Mouse (Mus musculus) heart, postnatal 10 days (tissue): Measurements from ENCODE around the gene Gm21988. TPM values are rescaled to one million over a fixed set of nuclear protein-coding genes. Genes with fewer than 3 reads are reported as not detected.

Experiments used
- DNase-seq, 2 experiments: peaks; one replicate each; pipeline ENCODE4 v3.0.0; 2021
- intact Hi-C: fragments of 180-260 bp; cut with DNase I; formaldehyde crosslinking; loops from one replicate; pipeline ENCODE4 v1.15.1; 2025
- total RNA-seq, 2 experiments: library from RNA; stranded (reverse); gene quantifications; 2 replicates each; pipeline ENCODE4 v1.2.3; 2021

Gene Gm21988
- total RNA-seq = 1 to 10 TPM; 3.3 to 3.4 TPM

- intact Hi-C loops = loop anchor here (5.0 kb wide), 1 partner anchor 143 kb away; no protein-coding TSS in a partner anchor
- peak; percentile 90 to 92 for DNase-seq
These were observed at the start of gene Gm21988, which contains the start of gene Rnasek for GRCm38 (mm10) chr11:70239541-70240279. Gene Gm21988 (minus strand): TSS chr11:70239830. Gene Rnasek (minus strand): TSS chr11:70239842.

DNA sequence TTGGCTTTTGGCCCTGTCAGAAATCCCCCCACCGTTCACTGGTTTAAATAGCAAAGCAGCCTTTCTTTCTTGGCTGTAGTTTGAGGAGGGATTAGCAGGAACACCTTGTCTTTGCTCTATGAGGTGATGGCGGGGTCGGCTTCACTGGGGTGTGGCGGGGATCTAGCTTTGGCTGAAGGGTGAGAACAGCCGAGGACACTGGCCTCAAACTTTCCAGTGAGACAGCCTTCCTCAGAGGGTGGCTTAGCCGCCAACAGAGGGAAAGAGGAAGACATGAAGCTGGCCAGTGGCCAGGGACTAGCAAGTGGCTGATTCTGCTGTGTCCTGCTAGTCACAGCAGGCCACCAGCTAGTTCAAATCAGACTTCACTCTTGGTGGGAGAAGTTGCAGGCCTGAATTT lies 49.6 kb upstream of the Gm21988 start:
- intact Hi-C loops = no loop called here
- DNase-seq = peak; percentile 36 to 47

DNA sequence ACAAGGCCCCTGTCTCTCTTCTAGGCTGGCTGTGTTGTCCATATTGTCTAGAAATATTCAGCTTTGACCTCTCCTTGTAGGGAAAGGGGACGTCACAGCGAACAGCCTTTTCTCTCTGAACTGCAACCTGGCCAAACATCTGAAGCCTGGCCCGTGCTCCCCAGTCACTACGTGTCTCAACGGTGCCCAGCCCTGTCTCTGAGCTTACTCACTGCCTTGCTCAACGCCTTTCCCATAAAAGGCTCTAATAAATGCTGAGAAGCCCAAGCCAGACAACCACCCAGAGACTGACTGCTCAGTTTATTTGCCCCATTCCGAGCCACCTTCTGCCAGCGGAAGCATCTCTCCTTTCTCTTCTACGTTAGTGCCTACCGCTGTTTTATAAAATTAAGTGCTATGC lies 48.5 kb upstream of the Gm21988 start:
- DNase-seq = no peak

GRCm38 (mm10) chr11:70285686-70286085 lies 46.1 kb upstream of the Gm21988 start:
- intact Hi-C loops = no loop called here
- DNase-seq = no peak

More for the DNA sequence above, 48.5 kb upstream of the Gm21988 start:
- intact Hi-C loops = no loop called here

DNA sequence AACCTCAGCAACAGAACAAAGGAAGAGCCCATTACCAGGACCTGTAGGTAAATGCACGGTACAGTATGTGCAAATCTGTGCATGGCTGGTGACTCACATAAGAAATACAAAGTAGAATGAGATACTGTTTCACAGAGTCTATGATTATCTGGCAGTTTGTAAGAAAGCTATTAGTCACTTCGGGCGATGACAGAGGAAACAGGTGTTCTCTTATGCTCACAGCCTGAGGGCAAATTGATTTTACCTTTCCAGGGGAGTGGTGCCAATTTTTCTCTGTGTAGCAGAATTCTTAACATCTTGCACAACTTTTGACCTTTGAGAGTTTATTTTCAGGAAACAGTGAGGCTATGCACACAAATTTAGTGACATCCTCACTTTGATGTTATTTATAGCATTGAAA lies 45.1 kb upstream of the Gm21988 start:
- intact Hi-C loops = no loop called here
- no peak for DNase-seq

DNA sequence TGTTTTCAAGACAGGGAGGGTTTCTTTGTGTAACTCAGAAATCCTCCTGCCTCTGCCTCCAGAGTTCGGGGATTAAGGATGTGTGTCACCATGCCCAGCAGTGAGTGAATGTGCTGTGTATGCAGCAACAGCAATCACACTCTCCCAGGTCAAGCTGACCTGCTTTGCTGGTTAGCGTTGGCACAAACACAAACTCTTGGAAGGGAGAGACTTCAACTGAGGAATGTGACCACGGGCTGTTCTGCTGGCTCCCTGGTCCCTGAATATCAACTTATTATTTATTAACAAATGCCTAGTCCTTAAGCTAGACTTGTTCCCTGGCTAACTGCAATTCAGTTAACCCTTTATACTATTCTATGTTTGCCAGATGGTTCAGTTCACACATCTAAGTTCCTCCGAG lies 44.0 kb upstream of the Gm21988 start:
- intact Hi-C loops = no loop called here
- no peak for DNase-seq

DNA sequence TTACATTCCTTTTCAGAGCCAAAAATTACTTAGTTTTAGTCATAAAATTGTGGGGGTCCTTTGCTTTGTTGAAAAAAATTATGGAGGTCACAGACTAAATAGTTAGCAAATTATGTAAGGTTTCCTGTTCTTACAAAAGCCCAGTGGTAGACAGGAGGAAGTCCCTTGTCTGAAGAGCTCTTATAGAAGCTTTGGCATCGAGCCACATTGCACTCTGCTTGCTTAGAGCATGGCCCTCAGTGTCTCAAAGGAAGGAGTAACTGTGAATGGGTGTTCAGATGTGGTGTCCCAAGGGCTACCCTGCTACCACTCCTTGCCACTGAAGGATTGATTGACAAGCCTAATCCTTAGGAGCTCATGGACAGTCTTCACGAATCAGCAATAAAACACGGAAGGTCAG lies 40.8 kb upstream of the Gm21988 start:
- intact Hi-C loops = no loop called here
- DNase-seq = peak; percentile 51 to 56

- intact Hi-C loops = no loop called here
- DNase-seq = no peak
These were observed 39.3 kb upstream of the Gm21988 start for GRCm38 (mm10) chr11:70278961-70279360.

- DNase-seq = no peak
- intact Hi-C loops = no loop called here
These were observed 32.0 kb upstream of the Gm21988 start for GRCm38 (mm10) chr11:70271641-70272040.

- intact Hi-C loops = no loop called here
- peak; percentile 68 to 74 for DNase-seq
These were observed 26.8 kb upstream of the Gm21988 start for GRCm38 (mm10) chr11:70266405-70266804.

- DNase-seq = no peak
- intact Hi-C loops = no loop called here
These were observed 26.2 kb upstream of the Gm21988 start for GRCm38 (mm10) chr11:70265819-70266218.

GRCm38 (mm10) chr11:70265252-70265651 lies 25.6 kb upstream of the Gm21988 start:
- intact Hi-C loops = no loop called here
- DNase-seq = no peak

DNA sequence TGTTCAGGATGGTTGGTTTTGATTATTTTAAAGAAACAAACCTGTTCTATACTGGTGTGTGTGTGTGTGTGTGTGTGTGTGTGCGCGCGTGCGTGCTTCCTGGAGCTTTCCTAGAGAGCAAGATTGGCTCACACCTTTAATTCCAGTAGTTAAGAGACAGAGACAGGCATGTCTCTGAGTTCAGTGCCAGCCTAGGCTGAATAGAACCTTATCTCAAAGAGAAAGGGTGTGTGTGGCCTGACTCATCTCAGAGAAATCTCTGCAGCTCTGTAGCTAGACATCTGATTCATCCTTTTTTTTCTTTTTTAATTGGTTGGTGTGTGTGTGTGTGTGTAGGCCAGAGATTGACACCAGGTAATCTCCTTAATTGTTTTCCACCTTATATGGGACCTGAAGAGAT lies 19.4 kb upstream of the Gm21988 start:
- intact Hi-C loops = no loop called here
- DNase-seq = no peak

DNA sequence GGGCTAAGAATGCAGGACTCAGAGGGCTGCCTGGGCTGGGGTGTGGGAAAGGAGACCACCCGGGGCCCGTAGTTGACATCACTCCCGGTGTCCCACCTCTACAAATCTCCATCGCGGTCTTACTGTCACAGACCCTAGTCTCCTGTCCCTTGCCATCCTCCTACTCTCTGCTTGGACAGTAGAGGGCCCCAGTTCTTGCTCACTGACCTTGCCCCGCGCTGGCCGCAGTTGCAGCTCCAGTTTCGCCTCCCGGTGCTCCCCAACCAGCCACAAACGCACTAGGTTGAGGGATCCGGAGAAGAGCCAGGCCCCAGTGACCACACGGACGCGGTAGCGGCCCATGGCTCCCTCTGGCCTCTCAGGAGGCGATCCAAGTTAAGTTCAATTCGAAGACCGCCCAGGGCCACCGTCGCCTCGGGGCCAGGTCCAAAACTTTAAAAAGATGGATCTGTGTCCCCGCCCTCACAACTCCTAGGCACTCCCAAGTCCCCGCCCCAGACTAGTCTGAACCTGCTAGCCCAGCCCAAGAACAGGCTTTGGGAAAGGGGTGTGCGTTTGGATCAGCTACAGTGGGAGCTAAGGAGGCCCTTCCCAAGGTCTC lies 15.4 kb upstream of the Gm21988 start, which contains the start of gene Alox12:
Gene Alox12 (minus strand): TSS at position 423 of the 601 bp plus-strand sequence.
- intact Hi-C loops = loop anchor here (1.0 kb wide), 1 partner anchor 54 kb away; no protein-coding TSS in a partner anchor
- DNase-seq = peak; percentile 69 to 70

- DNase-seq = peak in 1 of 2 experiments; percentile 17
- intact Hi-C loops = loop anchor here (1.0 kb wide), 1 partner anchor 55 kb away; no protein-coding TSS in a partner anchor
These were observed 14.7 kb upstream of the Gm21988 start for GRCm38 (mm10) chr11:70254337-70254736.

- no peak for DNase-seq
- intact Hi-C loops = no loop called here
These were observed 12.2 kb upstream of the Gm21988 start for GRCm38 (mm10) chr11:70251853-70252252.

DNA sequence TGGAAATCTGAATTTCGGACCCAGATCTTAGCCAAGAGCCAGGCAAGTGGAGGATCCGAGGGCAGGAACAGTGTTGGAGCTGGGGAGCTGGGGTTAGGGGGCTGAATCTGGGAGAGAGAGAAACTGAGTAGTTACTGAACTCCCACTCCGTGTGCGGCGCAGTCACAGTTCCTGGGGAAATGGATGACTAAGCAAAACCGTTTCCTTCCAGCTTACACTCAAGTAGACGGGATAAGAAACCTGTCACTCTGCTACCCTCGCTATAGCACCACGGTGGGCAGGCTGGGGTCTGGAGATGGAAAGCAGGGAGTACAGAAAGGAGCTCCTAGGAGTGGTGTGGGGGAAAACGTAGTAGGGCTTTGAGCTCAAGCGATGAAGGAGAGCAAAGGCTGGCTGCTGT lies 10.5 kb upstream of the Gm21988 start:
- intact Hi-C loops = no loop called here
- DNase-seq = no peak

GRCm38 (mm10) chr11:70247136-70247845 lies 7.7 kb upstream of the Gm21988 start:
- DNase-seq = peak; percentile 73 to 86
- intact Hi-C loops = loop anchor here (1.0 kb wide), 1 partner anchor 87 kb away; no protein-coding TSS in a partner anchor

GRCm38 (mm10) chr11:70242591-70242990 lies 3.0 kb upstream of the Gm21988 start:
- intact Hi-C loops = loop anchor here (5.0 kb wide), 1 partner anchor 140 kb away; no protein-coding TSS in a partner anchor
- DNase-seq = no peak

GRCm38 (mm10) chr11:70238591-70239440 lies 814 bp downstream of the Gm21988 start:
- intact Hi-C loops = no loop called here
- DNase-seq = peak in 1 of 2 experiments; percentile 50
